Mouse (Mus musculus) forelimb bud, embryonic 11.5 days (tissue): Measurements from ENCODE around the gene Nup37.

Source experiments
- DNase-seq: peaks from one replicate; pipeline ENCODE4 v3.0.0-alpha.2; 2012; ENCODE audit warnings: low read depth, low spot score

Gene Nup37

DNA sequence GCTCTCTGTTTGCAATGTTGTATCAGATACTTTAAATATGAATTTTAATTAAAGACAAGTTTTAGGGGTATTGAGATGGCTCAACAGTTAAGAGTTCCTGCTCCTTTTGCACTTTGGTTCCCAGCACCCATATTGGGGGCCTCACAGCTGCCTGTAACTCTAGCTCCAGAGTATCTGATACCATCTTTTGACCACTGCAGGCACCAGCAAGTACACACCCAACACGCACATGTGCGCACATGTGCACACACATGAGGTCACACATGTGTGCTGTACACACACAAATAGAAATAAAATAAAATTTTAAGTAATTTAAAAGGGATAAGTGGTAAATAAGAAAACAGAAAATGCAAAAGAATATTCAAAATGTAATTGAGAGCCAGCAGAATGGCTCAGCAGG lies 81.2 kb downstream of the Nup37 start:
- no peak for DNase-seq
